Mouse (Mus musculus) heart, postnatal 25 days (tissue): ENCODE measurements around the gene Sesn1. TPM values are rescaled to one million over a fixed set of nuclear protein-coding genes. Genes with fewer than 3 reads are reported as not detected.
"Not testable (repeated sequence)": the region's sequence is repeated elsewhere in the genome, so short reads cannot be mapped to it uniquely, and the experiment has no call there.

Experiments
- DNase-seq: peaks from one replicate; pipeline ENCODE4 v3.0.0; 2022; ENCODE audit warnings: low spot score
- intact Hi-C: fragments of 180-260 bp; cut with DNase I; formaldehyde crosslinking; loops from one replicate; pipeline ENCODE4 v1.15.1; 2025
- total RNA-seq, 2 experiments: library from RNA; stranded (reverse); gene quantifications; 2 replicates each; pipeline ENCODE4 v1.2.3; 2021

Gene Sesn1
- 100 to 1,000 TPM; 135 to 137 TPM for total RNA-seq

DNA sequence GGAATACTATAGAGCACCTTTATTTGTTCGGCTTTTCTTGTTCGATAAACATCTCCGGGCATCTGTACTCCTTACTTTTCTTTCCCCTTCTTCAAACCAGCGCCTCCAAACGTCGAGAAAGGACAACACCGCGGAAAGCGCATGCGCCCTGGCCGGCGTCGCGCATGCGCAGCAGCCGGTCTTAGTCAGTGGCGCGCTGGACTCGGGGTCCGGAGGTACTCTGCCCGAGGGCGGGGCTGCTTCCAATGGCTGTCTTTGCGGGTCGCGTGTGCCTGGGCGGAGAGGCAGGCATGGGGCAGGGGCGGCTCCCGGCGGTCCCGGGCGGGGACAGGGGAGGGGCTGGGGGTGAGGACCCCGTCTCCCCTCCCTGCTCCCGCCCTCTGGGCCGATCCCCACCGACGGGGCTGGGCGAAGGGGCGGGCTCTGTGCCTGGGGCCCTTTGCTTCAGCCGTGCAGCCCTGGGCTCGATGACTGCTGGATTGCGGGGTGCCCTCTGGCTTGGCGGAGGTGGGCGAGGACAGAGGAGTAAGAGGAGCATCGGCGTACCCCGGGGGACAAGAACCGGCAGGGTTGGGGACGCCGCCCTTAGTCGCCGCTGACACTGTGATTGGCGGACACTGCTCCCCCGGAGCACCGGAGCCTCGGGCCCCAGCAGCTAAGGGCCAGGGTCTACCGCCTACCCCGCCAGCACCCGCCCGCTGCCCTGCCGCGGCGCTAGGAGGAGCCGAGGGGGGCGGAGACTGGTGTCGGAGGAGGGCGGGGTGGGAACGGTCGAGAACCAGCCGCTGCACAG, at the start of gene Sesn1, which contains the start of gene Cep57l1:
Gene Sesn1 (plus strand): TSS at position 165 of the 793 bp plus-strand sequence.
Gene Cep57l1 (minus strand): TSS at position 101 of the 793 bp plus-strand sequence.
- peak; percentile 88 for DNase-seq
- intact Hi-C loops, result loop anchor here (2.0 to 10.0 kb wide), 4 partner anchors 77 to 952 kb away; partner anchors contain the start of genes Cd164, Sec63 and Snx3

DNA sequence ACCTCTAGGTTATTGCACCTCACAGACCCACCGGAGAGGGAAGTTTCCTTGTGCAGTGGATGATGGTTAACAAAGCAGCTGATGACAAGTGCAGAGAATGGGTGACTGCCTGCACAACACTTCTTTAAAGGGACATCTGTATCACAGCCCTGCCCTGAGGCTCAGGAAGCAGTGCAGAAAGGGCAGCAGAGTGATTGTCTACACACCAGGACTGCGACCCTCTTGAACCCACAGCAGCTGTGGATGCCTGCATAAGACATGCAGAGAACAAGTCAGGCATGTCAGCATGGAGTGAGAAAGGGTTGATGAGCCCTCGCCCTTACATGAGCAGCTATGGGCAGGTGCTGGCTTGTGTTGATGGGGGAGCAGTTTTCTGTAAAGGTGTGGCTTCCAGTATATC, 48.9 kb upstream of the Sesn1 start:
- DNase-seq, result no peak
- intact Hi-C loops, result no loop called here

GRCm38 (mm10) chr10:41763741-41764385, 45.9 kb upstream of the Sesn1 start:
- no peak for DNase-seq
- intact Hi-C loops, result no loop called here

DNA sequence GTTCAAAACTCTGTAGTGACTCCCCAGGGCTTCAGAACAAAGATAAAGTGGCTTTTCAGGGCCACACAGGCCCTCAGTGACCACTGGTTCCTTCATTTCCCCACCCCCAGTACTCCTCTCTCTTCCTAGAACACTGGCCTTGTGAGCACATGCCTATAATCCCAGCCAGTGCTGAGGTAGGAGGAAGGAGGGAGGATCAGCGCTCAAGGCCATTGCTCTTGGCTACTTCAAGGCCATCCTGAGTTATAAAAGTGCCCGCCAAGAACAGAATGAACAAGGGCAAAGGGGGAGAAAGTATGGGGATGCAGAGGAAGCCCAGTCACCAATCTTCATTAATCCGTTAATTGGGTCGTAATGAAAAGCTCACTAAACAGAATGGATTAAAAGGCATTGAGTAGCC, 44.1 kb upstream of the Sesn1 start:
- DNase-seq, result no peak
- intact Hi-C loops, result no loop called here

GRCm38 (mm10) chr10:41766280-41766679, 43.5 kb upstream of the Sesn1 start:
- no peak for DNase-seq
- intact Hi-C loops, result no loop called here

DNA sequence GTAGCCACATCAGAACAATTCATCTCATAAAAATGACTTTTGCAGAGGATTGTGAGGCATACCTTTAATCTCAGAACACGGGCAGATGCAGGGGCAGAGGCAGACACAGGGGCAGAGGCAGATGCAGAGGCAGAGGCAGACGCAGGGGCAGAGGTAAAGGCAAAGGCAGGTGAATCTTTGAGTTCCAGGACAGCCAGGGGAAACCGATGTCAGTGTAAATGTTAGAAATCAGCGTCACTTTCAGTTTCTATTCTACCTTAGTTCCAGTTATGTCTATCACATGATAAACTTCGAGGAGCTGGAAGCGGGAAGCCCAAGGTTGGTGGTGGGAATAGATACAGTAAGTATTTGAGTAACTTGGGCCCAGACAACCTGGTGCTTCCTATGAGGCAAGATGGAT, 42.5 kb upstream of the Sesn1 start:
- DNase-seq, result no peak
- intact Hi-C loops, result no loop called here

GRCm38 (mm10) chr10:41792375-41792774, 17.4 kb upstream of the Sesn1 start:
- no peak for DNase-seq
- intact Hi-C loops, result no loop called here

DNA sequence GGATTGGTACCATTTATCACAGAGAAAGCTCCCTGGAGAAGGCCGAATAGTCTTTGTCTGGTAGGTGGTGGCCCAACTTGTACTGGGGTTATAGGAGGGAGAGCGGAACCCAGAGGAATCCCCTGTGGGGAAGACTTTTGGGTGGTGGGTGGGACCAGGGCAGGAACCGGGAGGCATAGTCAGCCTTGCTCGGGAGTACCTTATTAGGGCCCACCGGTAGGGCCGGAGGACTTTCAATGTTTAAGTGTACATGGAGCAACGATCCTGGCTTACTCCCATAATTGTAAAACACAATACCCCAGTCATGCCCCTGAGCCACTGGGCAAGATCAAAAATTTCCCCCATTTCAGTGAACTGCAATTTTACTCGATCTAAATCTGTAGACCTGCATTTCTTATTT, 12.5 kb upstream of the Sesn1 start:
- no peak for DNase-seq
- intact Hi-C loops, result no loop called here

DNA sequence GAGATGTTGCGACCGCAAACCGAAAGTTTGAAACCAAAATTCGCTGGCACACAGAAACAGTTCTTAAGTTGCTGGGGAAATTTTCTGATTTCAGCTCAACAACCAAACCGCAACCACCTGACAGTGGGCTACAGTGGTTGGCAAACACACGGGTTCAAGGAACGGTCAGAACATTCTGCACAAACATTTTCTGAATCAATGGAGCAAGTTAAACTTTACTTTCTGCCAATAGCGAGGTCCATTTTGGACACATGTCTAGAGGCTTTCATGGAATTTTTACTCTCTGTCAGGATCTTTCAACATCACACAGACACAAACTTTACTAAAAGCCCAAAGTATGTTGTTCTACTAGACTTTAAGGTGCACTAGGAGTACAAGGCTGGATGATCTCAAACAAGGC, 6.3 kb upstream of the Sesn1 start:
- DNase-seq, result no peak
- intact Hi-C loops, result loop anchor here (10.0 kb wide), 1 partner anchor 289 kb away; the partner anchor contains the start of gene Cd164

- DNase-seq, result no peak
- intact Hi-C loops, result loop anchor here (10.0 kb wide), 1 partner anchor 290 kb away; the partner anchor contains the start of gene Cd164
Observed at GRCm38 (mm10) chr10:41804711-41805110, 5.0 kb upstream of the Sesn1 start.

- intact Hi-C loops, result loop anchor here (10.0 kb wide), 1 partner anchor 291 kb away; the partner anchor contains the start of gene Cd164
- DNase-seq, result no peak
Observed at GRCm38 (mm10) chr10:41805729-41806355, 3.9 kb upstream of the Sesn1 start.

DNA sequence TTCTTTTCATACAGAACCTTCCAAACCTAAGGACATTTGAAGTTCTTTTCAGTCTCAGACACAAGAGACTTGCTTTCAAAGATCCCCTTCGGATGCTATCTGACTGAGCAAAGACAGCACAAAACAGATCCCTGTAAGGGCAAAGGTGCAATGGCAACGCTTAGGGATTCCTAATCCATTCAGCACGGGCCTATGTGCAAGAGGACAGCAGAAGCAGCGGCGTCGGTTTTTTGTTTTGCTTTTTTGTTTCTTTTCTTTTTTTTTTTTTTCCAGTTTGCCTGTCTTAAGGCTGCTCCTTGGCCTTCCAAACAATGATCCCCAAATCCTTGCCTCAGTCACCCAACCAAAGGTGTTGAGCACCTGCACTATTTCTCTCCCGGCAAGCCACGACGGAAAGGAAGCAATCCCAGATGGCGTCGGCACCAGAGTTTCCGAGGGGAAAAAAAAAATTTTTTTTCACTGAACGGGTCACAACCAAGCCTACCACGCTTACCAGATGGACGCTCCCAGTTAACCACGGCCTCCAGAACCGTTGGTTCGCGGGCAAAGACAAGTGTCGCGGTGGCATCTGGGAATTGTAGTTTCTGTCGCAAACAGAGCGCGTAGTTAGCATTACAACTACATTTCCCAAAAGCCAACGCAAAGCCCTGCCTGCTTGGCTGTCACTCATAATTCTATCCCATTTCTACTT, 510 bp upstream of the Sesn1 start:
- intact Hi-C loops, result loop anchor here (10.0 kb wide), 1 partner anchor 294 kb away; the partner anchor contains the start of gene Cd164

DNA sequence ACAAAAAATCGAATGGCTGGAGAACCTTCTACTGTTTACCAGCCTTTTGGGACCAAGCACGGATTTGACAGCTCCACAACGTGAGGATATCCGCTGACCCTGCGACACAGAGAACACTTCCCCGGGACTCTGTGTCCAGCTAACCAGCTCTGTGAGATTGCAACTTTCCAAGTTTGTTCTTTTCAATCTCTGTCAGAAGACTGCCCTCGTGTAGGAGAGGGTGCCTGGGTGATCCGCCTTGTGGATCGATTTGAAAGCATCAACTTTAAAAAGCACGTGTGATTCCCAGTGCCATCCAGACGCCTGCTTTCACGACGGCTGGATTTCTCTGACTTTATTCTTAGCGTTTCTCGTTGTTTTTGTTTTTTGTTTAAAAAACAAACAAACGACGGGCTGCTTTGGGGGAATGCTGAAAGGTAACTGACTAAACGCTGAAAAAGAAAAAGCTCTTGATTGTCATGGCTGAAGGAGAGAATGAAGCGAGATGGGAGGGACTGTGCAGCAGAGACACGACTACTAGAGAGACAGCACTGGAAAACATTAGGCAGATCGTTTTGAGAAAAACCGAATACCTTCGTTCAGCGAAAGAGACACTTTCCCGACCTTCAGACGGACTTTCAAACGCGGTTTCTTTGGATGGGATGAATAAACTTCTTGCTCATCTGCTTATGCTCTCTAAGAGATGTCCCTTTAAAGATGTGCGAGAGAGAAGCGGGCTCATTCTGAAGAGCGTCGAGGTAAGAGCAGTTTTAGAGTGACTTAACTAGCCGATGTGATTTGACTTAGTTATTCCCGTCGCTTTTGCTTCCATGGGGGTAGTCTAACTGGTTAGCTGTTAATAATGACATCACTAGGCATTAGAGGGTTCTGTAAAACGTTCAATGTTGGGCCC, 1.1 kb downstream of the Sesn1 start:
- intact Hi-C loops, result loop anchor here (2.0 to 10.0 kb wide), 3 partner anchors 76 to 951 kb away; partner anchors contain the start of genes Sec63 and Snx3
- DNase-seq, result no peak

More for the DNA sequence above, 510 bp upstream of the Sesn1 start:
- DNase-seq, result peak; percentile 75

GRCm38 (mm10) chr10:41812566-41812965, 2.8 kb downstream of the Sesn1 start:
- intact Hi-C loops, result loop anchor here (5.0 to 10.0 kb wide), 2 partner anchors 692 to 950 kb away; partner anchors contain the start of genes Sec63 and Snx3
- DNase-seq, result no peak

DNA sequence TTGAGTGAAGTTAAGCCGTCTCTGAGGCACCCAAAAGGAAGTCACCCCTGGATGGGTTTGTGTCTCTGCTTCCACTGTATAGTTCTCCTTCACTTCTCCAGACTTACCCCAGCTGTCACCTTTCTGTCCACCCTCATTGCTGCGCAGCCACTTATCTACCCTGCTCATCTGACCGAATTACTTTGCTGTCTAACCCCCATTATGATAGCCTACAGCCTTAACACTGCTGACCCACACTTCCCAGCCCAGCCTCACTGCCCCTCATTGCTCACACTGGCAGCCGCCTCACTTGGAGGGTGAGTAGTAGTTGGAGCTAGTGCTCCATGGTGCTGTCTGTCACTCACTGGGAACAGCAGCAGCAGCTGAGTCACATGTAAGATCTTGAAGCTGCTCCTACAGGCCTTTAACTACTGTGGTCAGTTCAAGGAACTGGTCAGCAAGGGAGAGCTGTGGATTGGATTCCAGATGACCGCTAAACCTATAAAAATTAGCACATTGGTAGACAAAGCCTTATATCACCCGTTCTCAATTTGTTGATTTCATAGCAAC, 4.6 kb downstream of the Sesn1 start:
- DNase-seq, result no peak
- intact Hi-C loops, result loop anchor here (5.0 to 10.0 kb wide), 2 partner anchors 690 to 948 kb away; partner anchors contain the start of genes Sec63 and Snx3

DNA sequence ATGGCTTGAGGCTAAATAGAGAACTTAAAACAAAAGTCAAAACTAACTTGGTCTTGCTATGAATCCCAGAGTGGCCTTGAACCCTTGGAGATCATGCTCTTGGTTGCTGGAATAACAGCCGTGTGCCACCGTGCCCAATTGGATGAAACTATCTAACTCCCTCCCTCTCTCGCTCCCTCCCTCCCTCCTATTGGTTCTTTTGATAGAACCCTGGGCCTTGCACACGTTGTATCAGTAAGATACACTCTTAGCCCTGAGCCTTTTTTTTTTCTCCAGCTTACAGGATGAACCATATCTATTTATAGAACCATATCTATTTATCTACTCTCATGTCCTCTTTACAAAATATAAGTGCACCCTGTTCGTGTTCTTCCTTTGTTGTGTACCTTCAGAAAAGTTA, 6.8 kb downstream of the Sesn1 start:
- intact Hi-C loops, result loop anchor here (10.0 kb wide), 1 partner anchor 688 kb away; the partner anchor contains the start of gene Snx3
- DNase-seq, result no peak

GRCm38 (mm10) chr10:41818036-41818732, 8.4 kb downstream of the Sesn1 start:
- intact Hi-C loops, result loop anchor here (10.0 kb wide), 1 partner anchor 687 kb away; the partner anchor contains the start of gene Snx3
- DNase-seq, result no peak

- intact Hi-C loops, result loop anchor here (10.0 kb wide), 1 partner anchor 686 kb away; the partner anchor contains the start of gene Snx3
- DNase-seq, result not testable (repeated sequence)
Observed at GRCm38 (mm10) chr10:41818733-41819070, 9.0 kb downstream of the Sesn1 start.
